Mouse (Mus musculus) cerebellum, adult 2 months (tissue): Measurements from ENCODE around the gene Nol9. TPM values are rescaled to one million over a fixed set of nuclear protein-coding genes. Genes with fewer than 3 reads are reported as not detected.

Experiments
- DNase-seq, 2 experiments: peaks; one replicate each; pipeline ENCODE4 v3.0.0; 2021
- H3K27ac ChIP-seq: fragments of 200-500 bp; 2 replicates; pipeline ENCODE4 v1.5.1; 2012; ENCODE audit warnings: low read length, control low read depth, inconsistent platforms; ENCODE audit not compliant: insufficient read depth
- H3K27me3 ChIP-seq: fragments of 200-500 bp; 2 replicates; pipeline ENCODE4 v1.6.1; 2012; ENCODE audit warnings: inconsistent platforms, mild to moderate bottlenecking, low read length, moderate library complexity; ENCODE audit not compliant: control insufficient read depth, insufficient read depth
- H3K4me1 ChIP-seq: fragments of 200-500 bp; 2 replicates; pipeline ENCODE4 v1.6.1; 2011; ENCODE audit warnings: low read length; ENCODE audit not compliant: control insufficient read depth, insufficient read depth
- H3K4me3 ChIP-seq: fragments of 200-500 bp; replicated peaks from 2 replicates; pipeline ENCODE3; 2011; ENCODE audit warnings: mild to moderate bottlenecking, low read depth, low read length, control low read depth; ENCODE audit not compliant: insufficient read depth
- CTCF ChIP-seq: fragments of 200-500 bp; IDR thresholded peaks from 2 replicates; pipeline ENCODE4 v1.5.1; 2011; ENCODE audit warnings: low read depth, mild to moderate bottlenecking, control low read depth, low read length, moderate library complexity, borderline replicate concordance; ENCODE audit not compliant: insufficient read depth
- POLR2A ChIP-seq: fragments of 200-500 bp; IDR thresholded peaks from 2 replicates; pipeline ENCODE4 v1.6.1; 2011; ENCODE audit warnings: low read length, control low read depth, borderline replicate concordance; ENCODE audit not compliant: insufficient read depth
- WGBS: fragments of 180-500 bp; shearing (Covaris S2); methylation state at CpG from one replicate; pipeline ENCODE4 v1.1.7; 2018; 5-methylcytosine and 5-hydroxymethylcytosine counted together
- polyA plus RNA-seq: library from polyadenylated mRNA; depleted of rRNA; stranded (reverse); fragments of >200 nt; gene quantifications from 2 replicates; pipeline ENCODE4 v1.2.3, GENCODE M21; 2012

The Nol9 gene
- polyA plus RNA-seq, 1 experiment: 16.5 TPM

DNA sequence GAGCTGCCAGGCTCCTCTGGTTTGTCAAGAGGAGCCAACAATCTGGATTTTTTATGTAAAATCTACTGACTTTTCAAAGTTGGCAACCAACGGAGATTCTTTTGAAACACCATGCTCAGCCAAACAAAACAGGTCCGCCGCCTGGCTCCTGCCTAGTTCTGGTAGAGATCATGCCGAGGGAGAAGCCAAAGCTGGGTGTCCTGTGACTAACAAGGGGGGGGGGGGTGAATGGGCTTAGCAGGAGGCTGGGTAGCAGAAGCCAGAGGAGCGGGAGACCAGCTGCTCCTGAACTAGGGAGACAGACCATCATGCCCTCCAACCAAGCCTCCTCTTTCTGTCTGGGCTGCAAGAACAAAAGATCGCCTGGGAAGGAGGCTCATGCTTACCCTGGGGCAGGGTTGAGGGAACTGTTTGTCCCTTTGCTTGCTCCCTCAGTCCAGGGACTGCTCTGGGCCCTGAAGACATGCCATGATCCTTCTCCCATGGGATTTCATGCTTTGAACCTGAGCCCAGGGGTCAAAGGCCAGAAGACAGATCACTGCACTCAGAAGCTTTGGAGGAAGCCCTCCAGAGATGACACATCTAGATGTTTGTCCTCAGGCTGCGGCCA is 44.6 kb downstream of the Nol9 start:
- no peak for DNase-seq
- WGBS: 33% methylated on average over 7 of the region's 7 CpGs

DNA sequence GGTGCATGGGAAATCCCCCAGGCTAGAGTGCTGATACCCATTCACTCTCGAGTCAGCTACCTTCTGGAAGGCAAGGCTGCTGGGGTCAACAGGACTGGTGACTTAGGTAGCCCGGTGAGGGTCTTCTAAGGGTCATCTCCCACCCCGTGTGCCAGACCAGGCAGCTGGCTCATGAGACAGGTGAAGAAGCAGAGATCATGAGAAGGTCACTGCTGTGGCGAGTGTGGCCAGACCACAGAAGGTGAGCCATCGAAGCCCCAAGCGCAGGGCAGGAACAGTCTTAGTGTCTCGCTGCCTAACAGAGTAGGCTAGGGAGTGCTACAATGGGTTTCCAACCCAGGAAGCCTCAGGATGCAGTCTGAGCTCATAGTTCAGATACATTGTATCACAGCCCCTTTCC is 45.5 kb downstream of the Nol9 start:
- Histone ChIP-seq H3K4me3 (no peak overlapping the region), H3K27ac (no peak overlapping the region), H3K4me1 (no peaks in the 10 kb centered on the region; the same call in 1 of the 2 replicates), H3K27me3 (no peaks in the 10 kb centered on the region; the same call in 1 of the 2 replicates)
- TF ChIP-seq POLR2A: no peak
- TF ChIP-seq CTCF: no peak
- DNase-seq: no peak
- 89% methylated on average over 7 of the region's 7 CpGs for WGBS

More for the DNA sequence above, 44.6 kb downstream of the Nol9 start:
- Histone ChIP-seq H3K27me3 (no peaks in the 10 kb centered on the region; the same call in 1 of the 2 replicates), H3K27ac (no peak overlapping the region), H3K4me3 (no peak overlapping the region), H3K4me1 (no peaks in the 10 kb centered on the region; the same call in 1 of the 2 replicates)
- no peak for TF ChIP-seq POLR2A
- no peak for TF ChIP-seq CTCF

DNA sequence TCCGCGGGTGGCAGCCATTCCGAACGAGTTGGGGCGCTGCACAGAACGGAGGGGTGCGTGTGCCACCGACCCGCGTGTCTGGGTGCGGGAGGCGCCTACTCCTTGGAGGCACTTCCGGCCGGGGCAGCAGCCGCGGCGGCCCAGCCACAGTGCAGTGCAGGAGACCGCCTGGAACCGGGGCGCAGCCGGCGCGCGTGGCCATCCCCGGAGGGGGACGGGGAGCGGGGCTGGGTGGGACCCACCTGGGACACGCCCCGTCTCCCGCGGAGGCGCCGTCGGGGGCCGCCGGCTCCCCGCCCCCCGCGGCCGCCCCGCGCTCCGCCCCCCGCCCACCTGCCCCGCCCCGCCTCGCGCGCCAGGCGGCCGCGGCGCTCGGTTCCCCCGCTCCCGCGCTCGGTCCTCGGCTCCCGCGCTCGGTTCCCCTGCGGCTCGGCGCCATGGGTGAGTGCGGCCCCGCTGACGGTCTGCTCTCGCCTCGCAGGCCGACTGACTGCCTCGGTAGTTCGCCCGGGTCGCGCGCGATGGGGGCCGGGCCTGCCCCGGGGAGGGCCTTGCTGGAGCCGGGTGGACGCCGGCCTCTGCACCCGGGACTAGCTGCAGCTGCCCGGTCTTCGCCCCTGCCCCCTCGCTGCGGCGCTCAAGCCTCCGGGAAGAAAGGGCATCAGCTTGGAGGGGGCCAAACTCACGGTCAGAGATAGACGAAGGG is 47.5 kb downstream of the Nol9 start:
- no peaks in the 10 kb centered on the region; the same call in 1 of the 2 replicates for H3K4me1 ChIP-seq
- TF ChIP-seq CTCF (no peak), POLR2A (no peak)
- no peaks in the 10 kb centered on the region; the same call in 1 of the 2 replicates for H3K27me3 ChIP-seq
- H3K4me3 ChIP-seq: peak overlapping the region; percentile 5
- WGBS: 1% methylated on average over 82 of the region's 92 CpGs
- H3K27ac ChIP-seq: no peak overlapping the region
- no peak for DNase-seq

DNA sequence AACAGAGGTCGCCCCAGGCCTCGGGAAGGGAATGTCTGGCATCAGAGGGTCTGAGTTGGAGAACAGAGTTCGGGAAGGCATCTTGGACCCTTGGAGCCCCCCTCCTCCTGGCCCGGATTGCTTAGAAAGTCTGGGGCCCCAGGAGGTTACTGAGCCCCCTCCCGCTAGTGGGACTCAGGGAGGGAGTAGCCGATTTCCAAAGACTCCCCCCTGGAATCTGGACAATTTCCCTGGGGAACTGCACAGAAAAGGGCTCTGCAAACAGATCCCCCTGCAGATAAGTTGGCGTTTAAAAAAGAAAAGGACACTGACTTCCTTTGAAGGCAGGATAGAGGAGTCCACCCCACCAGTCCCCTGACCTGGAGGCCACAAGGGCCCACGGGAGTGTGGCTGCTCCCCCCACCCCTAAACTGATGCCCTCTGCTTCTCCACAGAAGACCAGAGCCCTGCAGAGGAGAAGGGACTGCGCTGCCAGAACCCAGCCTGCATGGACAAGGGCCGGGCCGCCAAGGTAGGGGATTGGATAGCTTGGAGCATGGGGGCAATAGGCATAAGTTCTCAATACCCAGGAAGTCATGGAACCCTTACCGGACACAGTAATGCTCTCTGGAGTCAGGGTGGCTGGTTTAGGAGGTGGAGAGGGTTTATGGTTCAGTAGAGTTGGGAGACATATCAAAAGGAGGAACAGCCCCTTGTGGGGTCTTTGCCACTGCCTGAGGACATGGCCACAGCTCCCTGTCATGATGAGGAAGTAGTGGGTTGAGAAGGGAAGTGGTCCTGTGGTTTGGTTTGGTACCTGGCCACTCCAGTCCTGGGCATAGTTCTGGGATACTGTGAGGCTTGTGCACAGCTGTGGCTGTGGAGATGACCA is 48.3 kb downstream of the Nol9 start:
- no peak for TF ChIP-seq POLR2A
- no peak for TF ChIP-seq CTCF
- H3K27me3 ChIP-seq: no peaks in the 10 kb centered on the region; the same call in 1 of the 2 replicates
- 21% methylated on average over 12 of the region's 12 CpGs for WGBS
- H3K27ac ChIP-seq: no peak overlapping the region
- no peaks in the 10 kb centered on the region; the same call in 1 of the 2 replicates for H3K4me1 ChIP-seq
- no peak for DNase-seq
- H3K4me3 ChIP-seq: peak overlapping the region; percentile 5

GRCm38 (mm10) chr4:152088133-152088532 is 49.0 kb downstream of the Nol9 start:
- 9% methylated on average over 4 of the region's 4 CpGs for WGBS
- no peaks in the 10 kb centered on the region; the same call in 1 of the 2 replicates for H3K27me3 ChIP-seq
- no peak overlapping the region for H3K4me3 ChIP-seq
- no peak overlapping the region for H3K27ac ChIP-seq
- DNase-seq: no peak
- H3K4me1 ChIP-seq: no peaks in the 10 kb centered on the region; the same call in 1 of the 2 replicates
- no peak for TF ChIP-seq CTCF
- TF ChIP-seq POLR2A: no peak

- Histone ChIP-seq H3K4me3 (no peak overlapping the region), H3K27me3 (no peaks in the 10 kb centered on the region; the same call in 1 of the 2 replicates), H3K4me1 (no peaks in the 10 kb centered on the region; the same call in 1 of the 2 replicates), H3K27ac (no peak overlapping the region)
- no peak for TF ChIP-seq POLR2A
- no peak for TF ChIP-seq CTCF
- WGBS: 29% methylated on average over 8 of the region's 8 CpGs
- no peak for DNase-seq
Measured at GRCm38 (mm10) chr4:152088556-152089120, 49.5 kb downstream of the Nol9 start.

DNA sequence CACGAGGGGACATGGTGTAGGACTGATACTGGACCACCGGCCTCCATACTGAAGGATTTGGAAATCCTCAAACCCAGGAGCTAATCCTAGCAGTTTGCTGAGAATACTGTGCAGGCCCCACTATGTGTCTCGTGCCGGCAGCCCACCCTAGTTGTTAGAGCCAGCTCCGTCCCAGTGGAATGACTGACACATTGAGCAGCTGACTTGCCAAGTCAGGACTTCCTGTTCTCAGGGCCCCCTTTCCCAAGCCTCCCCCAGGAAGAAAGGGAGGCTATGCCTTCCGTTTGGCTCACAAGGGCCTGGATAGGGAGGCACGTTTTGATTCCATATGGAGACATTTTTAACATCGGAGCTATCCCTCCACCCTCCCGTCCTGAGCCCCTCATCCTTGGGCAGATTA is 51.1 kb downstream of the Nol9 start:
- Histone ChIP-seq H3K27me3 (no peaks in the 10 kb centered on the region; the same call in 1 of the 2 replicates), H3K4me1 (no peaks in the 10 kb centered on the region; the same call in 1 of the 2 replicates), H3K4me3 (no peak overlapping the region), H3K27ac (no peak overlapping the region)
- 86% methylated on average over 9 of the region's 9 CpGs for WGBS
- TF ChIP-seq CTCF (no peak), POLR2A (no peak)
- no peak for DNase-seq
